ENCODE assay signal across 9 mouse cellular contexts in genomic region chr7:28466721-28467212, GRCm38 (mm10). TPM values are rescaled to one million over a fixed set of nuclear protein-coding genes. Genes with fewer than 3 reads are reported as not detected.
DNase-seq lines count a peak whose midpoint lies in the region; ATAC-seq lines count a peak whose summit lies in the region.
"Had no signal": no experiment of that assay in that cellular context is flagged by ENCODE, and none has a peak within 500 bp of the region (broad histone marks: within the 10 kb centered on the region; RNA-seq: fewer than 3 reads in every experiment).

No protein-coding gene starts in this region.

- peak overlapping the region; percentile 76 for H3K9ac ChIP-seq in kidney, embryonic 16.5 days (replicated peaks; ENCODE audit: low read length)
- H3K9ac ChIP-seq in limb, embryonic 13.5 days: peak overlapping the region; percentile 71

- peak; percentile 36; the same call in 1 of the 2 replicates for ATAC-seq in kidney, embryonic 16.5 days (ENCODE audit: low FRiP score, low TSS enrichment)
- peak; percentile 3; the same call in 1 of the 2 replicates for ATAC-seq in limb, embryonic 13.5 days (ENCODE audit: low FRiP score, low read depth)

- DNase-seq in kidney, adult 11 months: no peak
- DNase-seq in forebrain, embryonic 10.5 days (ENCODE audit: extremely low spot score, low spot score): no peak
- peak; percentile 32 for DNase-seq in retina, embryonic 14.5 days (ENCODE audit: low spot score)
- DNase-seq in frontal cortex, postnatal 36 days (ENCODE audit: low spot score in 2 of 2): no peak
- no peak for DNase-seq in layer of hippocampus, postnatal 36 days
- no peak for DNase-seq in layer of hippocampus, adult 9-10 months (ENCODE audit: low spot score)

- H3K4me1 ChIP-seq in kidney, embryonic 16.5 days (ENCODE audit: insufficient read depth, low read length): peaks cover 15% of the 10 kb centered on the region; the same call in 1 of the 2 replicates
- peaks cover 33% of the 10 kb centered on the region for H3K4me1 ChIP-seq in forebrain, embryonic 10.5 days
- H3K4me1 ChIP-seq in limb, embryonic 13.5 days: peaks cover 15% of the 10 kb centered on the region

- H3K27ac ChIP-seq in kidney, embryonic 16.5 days (ENCODE audit: low read length): no peak overlapping the region
- peak overlapping the region; percentile 85 for H3K27ac ChIP-seq in forebrain, embryonic 10.5 days
- H3K27ac ChIP-seq in limb, embryonic 13.5 days: no peak overlapping the region

- WGBS in kidney, embryonic 16.5 days: 15% methylated on average over 40 of the region's 40 CpGs
- WGBS in forebrain, embryonic 10.5 days: 18% methylated on average over 40 of the region's 40 CpGs
- 18% methylated on average over 40 of the region's 40 CpGs for WGBS in limb, embryonic 13.5 days

- H3K4me2 ChIP-seq in kidney, embryonic 16.5 days (replicated peaks; ENCODE audit: low read depth, low read length): peak overlapping the region; percentile 94
- peak overlapping the region; percentile 91 for H3K4me2 ChIP-seq in limb, embryonic 13.5 days (replicated peaks)

- no peaks in the 10 kb centered on the region for H3K9me3 ChIP-seq in kidney, embryonic 16.5 days (ENCODE audit: low read length)
- no peaks in the 10 kb centered on the region; the same call in 1 of the 2 replicates for H3K9me3 ChIP-seq in forebrain, embryonic 10.5 days
- no peaks in the 10 kb centered on the region for H3K9me3 ChIP-seq in limb, embryonic 13.5 days

- H3K27me3 ChIP-seq in kidney, embryonic 16.5 days (ENCODE audit: insufficient read depth, low read length): peaks cover 4% of the 10 kb centered on the region; the same call in 1 of the 2 replicates
- H3K27me3 ChIP-seq in forebrain, embryonic 10.5 days (ENCODE audit: poor library complexity, severe bottlenecking): peaks cover 46% of the 10 kb centered on the region
- peaks cover 21% of the 10 kb centered on the region for H3K27me3 ChIP-seq in limb, embryonic 13.5 days

- H3K4me3 ChIP-seq in kidney, embryonic 16.5 days (ENCODE audit: low read length): peak overlapping the region; percentile 60
- peak overlapping the region; percentile 62 for H3K4me3 ChIP-seq in forebrain, embryonic 10.5 days
- peak overlapping the region; percentile 55 for H3K4me3 ChIP-seq in limb, embryonic 13.5 days

- H3K36me3 ChIP-seq in kidney, embryonic 16.5 days (ENCODE audit: insufficient read depth, low read length): no peaks in the 10 kb centered on the region
- H3K36me3 ChIP-seq in forebrain, embryonic 10.5 days (replicated peaks): peaks cover 38% of the 10 kb centered on the region
- H3K36me3 ChIP-seq in limb, embryonic 13.5 days: peaks cover 22% of the 10 kb centered on the region

RNA-seq across cellular contexts. Expression of gene Lrfn1, which starts 15.0 kb away (rescaled TPM):
- polyA plus RNA-seq in kidney, embryonic 16.5 days (2015; fragmentation: Nextera tagmentation; extraction: Ambion mirVana): 2.2 and 2.8 TPM in 2 replicates
- polyA plus RNA-seq in forebrain, embryonic 10.5 days (2016; fragmentation: Nextera tagmentation; extraction: Ambion mirVana): 3.0 and 3.4 TPM in 2 replicates
- polyA plus RNA-seq in limb, embryonic 13.5 days (2015; fragmentation: Nextera tagmentation; extraction: Ambion mirVana): 4.1 and 5.0 TPM in 2 replicates
- 10 to 100 TPM; 64.3 to 72.3 TPM for total RNA-seq in layer of hippocampus, postnatal 36 days (2021)

RNA-seq across cellular contexts. Expression of gene Gmfg, which starts 29.5 kb away (rescaled TPM):
- 13.6 and 15.5 TPM in 2 replicates for polyA plus RNA-seq in kidney, embryonic 16.5 days (2015; fragmentation: Nextera tagmentation; extraction: Ambion mirVana)
- polyA plus RNA-seq in forebrain, embryonic 10.5 days (2016; fragmentation: Nextera tagmentation; extraction: Ambion mirVana): 8.0 and 8.3 TPM in 2 replicates
- 7.8 and 8.6 TPM in 2 replicates for polyA plus RNA-seq in limb, embryonic 13.5 days (2015; fragmentation: Nextera tagmentation; extraction: Ambion mirVana)
- total RNA-seq in layer of hippocampus, postnatal 36 days (2021): 1 to 10 TPM; 1.2 to 2.0 TPM

RNA-seq across cellular contexts. Expression of gene Ifnl2, which starts 43.5 kb away (rescaled TPM):
- polyA plus RNA-seq in kidney, embryonic 16.5 days (2015; fragmentation: Nextera tagmentation; extraction: Ambion mirVana): not detected in 2 replicates
- not detected in 2 replicates for polyA plus RNA-seq in forebrain, embryonic 10.5 days (2016; fragmentation: Nextera tagmentation; extraction: Ambion mirVana)
- polyA plus RNA-seq in limb, embryonic 13.5 days (2015; fragmentation: Nextera tagmentation; extraction: Ambion mirVana): not detected in 2 replicates
- not detected for total RNA-seq in layer of hippocampus, postnatal 36 days (2021)
- total RNA-seq: common myeloid progenitor, adult 5-6 weeks had no signal

RNA-seq across cellular contexts. Expression of gene Ifnl3, which starts 55.9 kb away (rescaled TPM):
- not detected in 2 replicates for polyA plus RNA-seq in kidney, embryonic 16.5 days (2015; fragmentation: Nextera tagmentation; extraction: Ambion mirVana)
- not detected in 2 replicates for polyA plus RNA-seq in forebrain, embryonic 10.5 days (2016; fragmentation: Nextera tagmentation; extraction: Ambion mirVana)
- polyA plus RNA-seq in limb, embryonic 13.5 days (2015; fragmentation: Nextera tagmentation; extraction: Ambion mirVana): not detected in 2 replicates
- not detected for total RNA-seq in layer of hippocampus, postnatal 36 days (2021)
- total RNA-seq: common myeloid progenitor, adult 5-6 weeks had no signal
